Comparison of ENCODE assay signal across 8 mouse cellular contexts in genomic region chr1:92832011-92833010, GRCm38 (mm10). TPM values are rescaled to one million over a fixed set of nuclear protein-coding genes. Genes with fewer than 3 reads are reported as not detected.
DNase-seq lines count a peak whose midpoint lies in the region; ATAC-seq and TF ChIP-seq lines count a peak whose summit lies in the region.

No protein-coding gene starts in this region.

- intact Hi-C loops in left cerebral cortex, adult 2 months (cut with DNase I) = loop anchor here (1.0 to 5.0 kb wide), 2 partner anchors 120 to 311 kb away; no protein-coding TSS in a partner anchor

- peak; percentile 15 for TF ChIP-seq CTCF in left cerebral cortex, adult 2 months (IDR thresholded peaks at IDR 0.05)
- TF ChIP-seq CTCF in cerebellum, adult 2 months (IDR thresholded peaks at IDR 0.05; ENCODE audit: borderline replicate concordance, insufficient read depth, low read depth, low read length) = no peak
- peak; percentile 39 for TF ChIP-seq CTCF in forebrain, postnatal 0 days (IDR thresholded peaks at IDR 0.05; ENCODE audit: low read depth)

- peak overlapping the region; percentile 61 for H3K4me2 ChIP-seq in forebrain, postnatal 0 days (ENCODE audit: low read depth)
- H3K4me2 ChIP-seq in hindbrain, embryonic 15.5 days = peak overlapping the region; percentile 85
- H3K4me2 ChIP-seq in limb, embryonic 14.5 days (replicated peaks; ENCODE audit: low read depth, low read length, severe bottlenecking) = peak overlapping the region; percentile 71

- H3K9me3 ChIP-seq in forebrain, postnatal 0 days (ENCODE audit: low read length) = no peaks in the 10 kb centered on the region
- no peaks in the 10 kb centered on the region for H3K9me3 ChIP-seq in hindbrain, embryonic 15.5 days
- no peaks in the 10 kb centered on the region for H3K9me3 ChIP-seq in limb, embryonic 14.5 days (ENCODE audit: control insufficient read depth, low read length)

- H3K4me3 ChIP-seq in left cerebral cortex, adult 2 months = peak overlapping the region; percentile 67
- H3K4me3 ChIP-seq in cerebellum, adult 2 months (replicated peaks; ENCODE audit: insufficient read depth, low read depth, low read length) = peak overlapping the region; percentile 86
- peak overlapping the region; percentile 67 for H3K4me3 ChIP-seq in forebrain, postnatal 0 days (ENCODE audit: low read depth, low read length)
- peak overlapping the region; percentile 92 for H3K4me3 ChIP-seq in hindbrain, embryonic 15.5 days
- peak overlapping the region; percentile 90 for H3K4me3 ChIP-seq in limb, embryonic 14.5 days (replicated peaks; ENCODE audit: low read length)

- no peak for TF ChIP-seq POLR2A in cerebellum, adult 2 months (IDR thresholded peaks at IDR 0.05; ENCODE audit: borderline replicate concordance, insufficient read depth, low read length)
- TF ChIP-seq POLR2A in limb, embryonic 14.5 days (IDR thresholded peaks at IDR 0.05; ENCODE audit: borderline replicate concordance, extremely low read depth, insufficient read depth, insufficient read length) = no peak

- peak; percentile 43 to 47 for DNase-seq in left cerebral cortex, adult 2 months (ENCODE audit: extremely low spot score in 1 of 2, low spot score in 2 of 2)
- no peak for DNase-seq in left cerebral cortex, adult 8-10 months (ENCODE audit: low spot score in 2 of 2)
- peak; percentile 50 to 71 for DNase-seq in cerebellum, adult 2 months
- DNase-seq in forebrain, postnatal 0 days = peak; percentile 80
- peak; percentile 86 for DNase-seq in limb, embryonic 14.5 days (ENCODE audit: low spot score)
- DNase-seq in neural tube, embryonic 10.5 days (ENCODE audit: extremely low spot score, low spot score) = peak; percentile 83
- DNase-seq in thymus, postnatal 25 days = peak; percentile 41

- peaks cover 14% of the 10 kb centered on the region; the same call in 1 of the 2 replicates for H3K36me3 ChIP-seq in forebrain, postnatal 0 days (ENCODE audit: insufficient read depth)
- no peaks in the 10 kb centered on the region for H3K36me3 ChIP-seq in hindbrain, embryonic 15.5 days
- 0 out of 2 replicates have a peak, but pooled peaks cover 6% of the 10 kb centered on the region for H3K36me3 ChIP-seq in limb, embryonic 14.5 days (ENCODE audit: control insufficient read depth, insufficient read depth, low read length)

- peak; percentile 19 for ATAC-seq in forebrain, postnatal 0 days
- peak; percentile 7; the same call in 1 of the 2 replicates for ATAC-seq in hindbrain, embryonic 15.5 days (ENCODE audit: low FRiP score, low read depth)
- ATAC-seq in limb, embryonic 14.5 days (ENCODE audit: low FRiP score, low read depth) = peak; percentile 28; the same call in 1 of the 2 replicates

- H3K27me3 ChIP-seq in cerebellum, adult 2 months (ENCODE audit: control insufficient read depth, insufficient read depth, low read length) = no peaks in the 10 kb centered on the region
- H3K27me3 ChIP-seq in forebrain, postnatal 0 days (ENCODE audit: insufficient read depth, low read length) = no peaks in the 10 kb centered on the region
- H3K27me3 ChIP-seq in hindbrain, embryonic 15.5 days = 0 out of 2 replicates have a peak, but pooled peaks cover 8% of the 10 kb centered on the region
- no peaks in the 10 kb centered on the region for H3K27me3 ChIP-seq in limb, embryonic 14.5 days (ENCODE audit: control insufficient read depth, insufficient read depth, low read length)

- peak overlapping the region; percentile 87 for H3K27ac ChIP-seq in left cerebral cortex, adult 2 months
- peak overlapping the region; percentile 84 for H3K27ac ChIP-seq in cerebellum, adult 2 months (ENCODE audit: insufficient read depth, low read length)
- peak overlapping the region; percentile 92 for H3K27ac ChIP-seq in forebrain, postnatal 0 days (ENCODE audit: low read depth, low read length)
- peak overlapping the region; percentile 93 for H3K27ac ChIP-seq in hindbrain, embryonic 15.5 days (replicated peaks)
- H3K27ac ChIP-seq in limb, embryonic 14.5 days (replicated peaks; ENCODE audit: low read depth, low read length) = peak overlapping the region; percentile 91

- peaks cover 20% of the 10 kb centered on the region for H3K4me1 ChIP-seq in cerebellum, adult 2 months (ENCODE audit: control insufficient read depth, insufficient read depth, low read length)
- peaks cover 19% of the 10 kb centered on the region for H3K4me1 ChIP-seq in forebrain, postnatal 0 days (ENCODE audit: insufficient read depth)
- H3K4me1 ChIP-seq in hindbrain, embryonic 15.5 days (replicated peaks) = peaks cover 47% of the 10 kb centered on the region
- peaks cover 13% of the 10 kb centered on the region for H3K4me1 ChIP-seq in limb, embryonic 14.5 days (ENCODE audit: control insufficient read depth, insufficient read depth, low read length)

- H3K9ac ChIP-seq in forebrain, postnatal 0 days = peak overlapping the region; percentile 93
- H3K9ac ChIP-seq in hindbrain, embryonic 15.5 days = peak overlapping the region; percentile 97
- H3K9ac ChIP-seq in limb, embryonic 14.5 days (ENCODE audit: low read depth, low read length, severe bottlenecking) = peak overlapping the region; percentile 90

- 1% methylated on average over 62 of the region's 62 CpGs for WGBS in cerebellum, adult 2 months
- 4% methylated on average over 62 of the region's 62 CpGs for WGBS in forebrain, postnatal 0 days
- under 1% methylated on average over 58 of the region's 62 CpGs for WGBS in hindbrain, embryonic 15.5 days
- under 1% methylated on average over 51 of the region's 62 CpGs for WGBS in limb, embryonic 14.5 days

RNA-seq across cellular contexts. Expression of gene Gpc1, which starts 0.9 kb away (rescaled TPM):
- 10 to 100 TPM; 88.7 to 94.1 TPM for total RNA-seq in left cerebral cortex, adult 2 months (2021)
- 10 to 100 TPM; 78.8 to 86.2 (median 83.5) TPM for total RNA-seq in left cerebral cortex, adult 8-10 months (2022)
- polyA plus RNA-seq in cerebellum, adult 2 months (2012; rRNA removed) = 59.2 and 62.5 TPM in 2 replicates
- 132 and 173 TPM in 2 replicates for total RNA-seq in forebrain, postnatal 0 days (2014; rRNA removed)
- 47.4 and 52.8 TPM in 2 replicates for polyA plus RNA-seq in forebrain, postnatal 0 days (2015; fragmentation: Nextera tagmentation; extraction: Ambion mirVana)
- 64.5 and 71.2 TPM in 2 replicates for polyA plus RNA-seq in hindbrain, embryonic 15.5 days (2015; fragmentation: Nextera tagmentation; extraction: Ambion mirVana)
- 75.5 and 107 TPM in 2 replicates for polyA plus RNA-seq in limb, embryonic 14.5 days (2012; rRNA removed)
- polyA plus RNA-seq in limb, embryonic 14.5 days (2014; fragmentation: Nextera tagmentation; extraction: Ambion mirVana) = 72.8 and 76.2 TPM in 2 replicates

Comparison
In these comparisons a context has a peak if more than half of its experiments do, and no peak if none do; other contexts are left out.
1. DNase-seq: peak in left cerebral cortex, adult 2 months (2 of 2), cerebellum, adult 2 months (2 of 2), forebrain, postnatal 0 days (single experiment), limb, embryonic 14.5 days (single experiment), neural tube, embryonic 10.5 days (single experiment) and thymus, postnatal 25 days (single experiment); none in left cerebral cortex, adult 8-10 months (0 of 2).
2. Peak in every context shown above with its lines, with median percentiles within 50 percentile points of each other: H3K27ac ChIP-seq, H3K4me3 ChIP-seq, ATAC-seq, H3K4me2 ChIP-seq and H3K9ac ChIP-seq.